Mouse (Mus musculus): ENCODE data around the gene Cacna1d. TPM values are rescaled to one million over a fixed set of nuclear protein-coding genes. Genes with fewer than 3 reads are reported as not detected.

Gene Cacna1d
- polyA plus RNA-seq, 1 experiment: not detected

- Histone ChIP-seq H3K79me3 (ENCODE audit: low read depth) (no peaks in the 10 kb centered on the region), H3K79me2 (ENCODE audit: control insufficient read depth, insufficient read depth) (no peaks in the 10 kb centered on the region), H3K4me3 (ENCODE audit: insufficient read depth, poor library complexity, severe bottlenecking) (no peak overlapping the region), H3K27me3 (ENCODE audit: control insufficient read depth, insufficient read depth, insufficient read length) (peaks cover 2% of the 10 kb centered on the region), H3K36me3 (ENCODE audit: control insufficient read depth, insufficient read depth) (no peaks in the 10 kb centered on the region), H3ac (ENCODE audit: control insufficient read depth, insufficient read length, low read depth) (no peak overlapping the region)
- TF ChIP-seq MYOD1 (IDR thresholded peaks at IDR 0.05; ENCODE audit: control insufficient read depth, insufficient read length, low read depth) (no peak), MYOG (IDR thresholded peaks at IDR 0.05; ENCODE audit: control insufficient read depth, extremely low read depth, insufficient read length) (no peak), CEBPB (IDR thresholded peaks at IDR 0.05; ENCODE audit: low read depth) (no peak), CTCF (IDR thresholded peaks at IDR 0.05; ENCODE audit: control insufficient read depth, insufficient read depth, insufficient read length) (no peak), FOSL1 (IDR thresholded peaks at IDR 0.05; ENCODE audit: insufficient read depth, low read length, poor library complexity, severe bottlenecking) (no peak), USF1 (IDR thresholded peaks at IDR 0.05; ENCODE audit: low read depth) (no peak), MAX (IDR thresholded peaks at IDR 0.05) (no peak)
Observed at GRCm38 (mm10) chr14:30415830-30416229, 75.4 kb downstream of the Cacna1d start.

- H3K4me3 ChIP-seq (ENCODE audit: insufficient read depth, poor library complexity, severe bottlenecking): no peak overlapping the region
- no peak overlapping the region for H3ac ChIP-seq (ENCODE audit: control insufficient read depth, insufficient read length, low read depth)
- no peaks in the 10 kb centered on the region for H3K79me2 ChIP-seq (ENCODE audit: control insufficient read depth, insufficient read depth)
- TF ChIP-seq USF1 (IDR thresholded peaks at IDR 0.05; ENCODE audit: low read depth) (no peak), CTCF (IDR thresholded peaks at IDR 0.05; ENCODE audit: control insufficient read depth, insufficient read depth, insufficient read length) (no peak), MYOD1 (IDR thresholded peaks at IDR 0.05; ENCODE audit: control insufficient read depth, insufficient read length, low read depth) (no peak)
- no peaks in the 10 kb centered on the region for H3K27me3 ChIP-seq (ENCODE audit: control insufficient read depth, insufficient read depth, insufficient read length)
- H3K36me3 ChIP-seq (ENCODE audit: control insufficient read depth, insufficient read depth): no peaks in the 10 kb centered on the region
- no peaks in the 10 kb centered on the region for H3K79me3 ChIP-seq (ENCODE audit: low read depth)
Observed at GRCm38 (mm10) chr14:30414131-30414530, 77.1 kb downstream of the Cacna1d start.

GRCm38 (mm10) chr14:30409331-30409730 is 81.9 kb downstream of the Cacna1d start:
- TF ChIP-seq MYOD1 (IDR thresholded peaks at IDR 0.05; ENCODE audit: control insufficient read depth, insufficient read length, low read depth) (no peak), MAX (IDR thresholded peaks at IDR 0.05) (no peak), FOSL1 (IDR thresholded peaks at IDR 0.05; ENCODE audit: insufficient read depth, low read length, poor library complexity, severe bottlenecking) (no peak), USF1 (IDR thresholded peaks at IDR 0.05; ENCODE audit: low read depth) (no peak)
- no peak overlapping the region for H3K4me3 ChIP-seq (ENCODE audit: insufficient read depth, poor library complexity, severe bottlenecking)
- no peaks in the 10 kb centered on the region for H3K79me2 ChIP-seq (ENCODE audit: control insufficient read depth, insufficient read depth)
- H3ac ChIP-seq (ENCODE audit: control insufficient read depth, insufficient read length, low read depth): no peak overlapping the region
- H3K27me3 ChIP-seq (ENCODE audit: control insufficient read depth, insufficient read depth, insufficient read length): no peaks in the 10 kb centered on the region
- H3K36me3 ChIP-seq (ENCODE audit: control insufficient read depth, insufficient read depth): no peaks in the 10 kb centered on the region
- no peaks in the 10 kb centered on the region for H3K79me3 ChIP-seq (ENCODE audit: low read depth)

GRCm38 (mm10) chr14:30405456-30406225 is 85.6 kb downstream of the Cacna1d start:
- TF ChIP-seq CTCF (IDR thresholded peaks at IDR 0.05; ENCODE audit: control insufficient read depth, insufficient read depth, insufficient read length): no peak
- TF ChIP-seq FOSL1 (IDR thresholded peaks at IDR 0.05; ENCODE audit: insufficient read depth, low read length, poor library complexity, severe bottlenecking): no peak
- TF ChIP-seq CEBPB (IDR thresholded peaks at IDR 0.05; ENCODE audit: low read depth): no peak
- TF ChIP-seq USF1 (IDR thresholded peaks at IDR 0.05; ENCODE audit: low read depth): no peak
- TF ChIP-seq MAX (IDR thresholded peaks at IDR 0.05): no peak
- TF ChIP-seq MYOD1 (IDR thresholded peaks at IDR 0.05; ENCODE audit: control insufficient read depth, insufficient read length, low read depth): no peak
- no peak for TF ChIP-seq MYOG (IDR thresholded peaks at IDR 0.05; ENCODE audit: control insufficient read depth, extremely low read depth, insufficient read length)
- H3K36me3 ChIP-seq (ENCODE audit: control insufficient read depth, insufficient read depth): no peaks in the 10 kb centered on the region
- peaks cover 5% of the 10 kb centered on the region for H3K27me3 ChIP-seq (ENCODE audit: control insufficient read depth, insufficient read depth, insufficient read length)
- no peaks in the 10 kb centered on the region for H3K79me3 ChIP-seq (ENCODE audit: low read depth)
- H3K79me2 ChIP-seq (ENCODE audit: control insufficient read depth, insufficient read depth): no peaks in the 10 kb centered on the region
- no peak overlapping the region for H3ac ChIP-seq (ENCODE audit: control insufficient read depth, insufficient read length, low read depth)
- H3K4me3 ChIP-seq (ENCODE audit: insufficient read depth, poor library complexity, severe bottlenecking): no peak overlapping the region

GRCm38 (mm10) chr14:30378306-30378705 is 112.9 kb downstream of the Cacna1d start:
- no peaks in the 10 kb centered on the region for H3K79me2 ChIP-seq (ENCODE audit: control insufficient read depth, insufficient read depth)
- no peak overlapping the region for H3ac ChIP-seq (ENCODE audit: control insufficient read depth, insufficient read length, low read depth)
- no peak for TF ChIP-seq CTCF (IDR thresholded peaks at IDR 0.05; ENCODE audit: control insufficient read depth, insufficient read depth, insufficient read length)
- no peak for TF ChIP-seq MAX (IDR thresholded peaks at IDR 0.05)
- TF ChIP-seq MYOG (IDR thresholded peaks at IDR 0.05; ENCODE audit: control insufficient read depth, extremely low read depth, insufficient read length): no peak
- TF ChIP-seq USF1 (IDR thresholded peaks at IDR 0.05; ENCODE audit: low read depth): no peak
- TF ChIP-seq FOSL1 (IDR thresholded peaks at IDR 0.05; ENCODE audit: insufficient read depth, low read length, poor library complexity, severe bottlenecking): no peak
- TF ChIP-seq MYOD1 (IDR thresholded peaks at IDR 0.05; ENCODE audit: control insufficient read depth, insufficient read length, low read depth): no peak
- no peak for TF ChIP-seq CEBPB (IDR thresholded peaks at IDR 0.05; ENCODE audit: low read depth)
- no peak overlapping the region for H3K4me3 ChIP-seq (ENCODE audit: insufficient read depth, poor library complexity, severe bottlenecking)
- no peaks in the 10 kb centered on the region for H3K36me3 ChIP-seq (ENCODE audit: control insufficient read depth, insufficient read depth)
- H3K79me3 ChIP-seq (ENCODE audit: low read depth): no peaks in the 10 kb centered on the region
- no peaks in the 10 kb centered on the region for H3K27me3 ChIP-seq (ENCODE audit: control insufficient read depth, insufficient read depth, insufficient read length)

- H3K4me3 ChIP-seq (ENCODE audit: insufficient read depth, poor library complexity, severe bottlenecking): no peak overlapping the region
- no peaks in the 10 kb centered on the region for H3K36me3 ChIP-seq (ENCODE audit: control insufficient read depth, insufficient read depth)
- no peak for TF ChIP-seq CEBPB (IDR thresholded peaks at IDR 0.05; ENCODE audit: low read depth)
- TF ChIP-seq FOSL1 (IDR thresholded peaks at IDR 0.05; ENCODE audit: insufficient read depth, low read length, poor library complexity, severe bottlenecking): no peak
- TF ChIP-seq MYOG (IDR thresholded peaks at IDR 0.05; ENCODE audit: control insufficient read depth, extremely low read depth, insufficient read length): no peak
- TF ChIP-seq MAX (IDR thresholded peaks at IDR 0.05): no peak
- H3ac ChIP-seq (ENCODE audit: control insufficient read depth, insufficient read length, low read depth): no peak overlapping the region
- H3K79me2 ChIP-seq (ENCODE audit: control insufficient read depth, insufficient read depth): no peaks in the 10 kb centered on the region
- peaks cover 3% of the 10 kb centered on the region for H3K27me3 ChIP-seq (ENCODE audit: control insufficient read depth, insufficient read depth, insufficient read length)
- no peaks in the 10 kb centered on the region for H3K79me3 ChIP-seq (ENCODE audit: low read depth)
Observed at GRCm38 (mm10) chr14:30372878-30373277, 118.4 kb downstream of the Cacna1d start.
